Mouse (Mus musculus): Measurements from ENCODE around the gene Lepr.
"Not testable (repeated sequence)": the region's sequence is repeated elsewhere in the genome, so short reads cannot be mapped to it uniquely, and the experiment has no call there.

Gene Lepr

GRCm38 (mm10) chr4:101718991-101719580, 1.9 kb downstream of the Lepr start:
- peak; percentile 19 for DNase-seq

GRCm38 (mm10) chr4:101721705-101722104, 4.5 kb downstream of the Lepr start:
- DNase-seq = no peak

GRCm38 (mm10) chr4:101741973-101742372, 24.8 kb downstream of the Lepr start:
- no peak for DNase-seq

- no peak for DNase-seq
Observed at GRCm38 (mm10) chr4:101745534-101745933, 28.3 kb downstream of the Lepr start.

- no peak for DNase-seq
Observed at GRCm38 (mm10) chr4:101760490-101760889, 43.3 kb downstream of the Lepr start.

- not testable (repeated sequence) for DNase-seq
Observed at GRCm38 (mm10) chr4:101843923-101844322, 126.7 kb downstream of the Lepr start, which contains the start of gene B020004J07Rik. Gene B020004J07Rik, minus strand, starts transcription at chr4:101844023.

GRCm38 (mm10) chr4:101850908-101851307, 133.7 kb downstream of the Lepr start:
- DNase-seq = no peak

- peak; percentile 49 for DNase-seq
Observed at GRCm38 (mm10) chr4:101860873-101861272, 143.7 kb downstream of the Lepr start.

- no peak for DNase-seq
Observed at GRCm38 (mm10) chr4:101862289-101862688, 145.1 kb downstream of the Lepr start.

Data from retina, postnatal 1 day (tissue).